Comparison of ENCODE assay signal across 12 mouse cellular contexts in genomic region chr12:115604951-115605350, GRCm38 (mm10).
DNase-seq lines count a peak whose midpoint lies in the region; ATAC-seq lines count a peak whose summit lies in the region.
"Had no signal": no experiment of that assay in that cellular context is flagged by ENCODE, and none has a peak within 500 bp of the region (broad histone marks: within the 10 kb centered on the region; RNA-seq: fewer than 3 reads in every experiment).

No protein-coding gene starts in this region.

- DNase-seq in CD8-positive naive resting alpha-beta T cell, adult 2 months (ENCODE audit: low read depth in 2 of 2, low spot score in 2 of 2), result peak; percentile 15 to 19
- peak; percentile 75 for DNase-seq in R1 (ENCODE audit: low read depth, low spot score)
- peak; percentile 63 for DNase-seq in thymus, postnatal 0 days (ENCODE audit: low spot score)
- DNase-seq in kidney, postnatal 25 days, result no peak
- no peak for DNase-seq in frontal cortex, adult 2 months (ENCODE audit: extremely low spot score in 1 of 2, low spot score in 1 of 2)
- DNase-seq in layer of hippocampus, adult 18-20 months (ENCODE audit: low spot score in 2 of 2), result no peak
- DNase-seq in left cerebral cortex, adult 18-20 months (ENCODE audit: low spot score in 2 of 2), result no peak
- DNase-seq: cerebellum, adult 9-11 months; gastrocnemius, postnatal 14 days; kidney, adult 8-10 months had no signal

- ATAC-seq in hematopoietic stem cell, adult 5-6 weeks (replicated peaks in 1 of 2; ENCODE audit: insufficient read depth in 1 of 2, low FRiP score in 2 of 2, low TSS enrichment in 1 of 2, low read depth in 1 of 2, poor library complexity in 2 of 2, severe bottlenecking in 2 of 2), result peak; percentile 62 to 65; a peak in 3 of 4 replicates
- ATAC-seq: forebrain, embryonic 13.5 days had no signal

Comparison
In these comparisons a context has a peak if more than half of its experiments do, and no peak if none do; other contexts are left out.
1. DNase-seq: peak in CD8-positive naive resting alpha-beta T cell, adult 2 months (2 of 2), R1 (single experiment) and thymus, postnatal 0 days (single experiment); none in kidney, postnatal 25 days (0 of 2), frontal cortex, adult 2 months (0 of 2), layer of hippocampus, adult 18-20 months (0 of 2) and left cerebral cortex, adult 18-20 months (0 of 2).